In the genomic region with DNA sequence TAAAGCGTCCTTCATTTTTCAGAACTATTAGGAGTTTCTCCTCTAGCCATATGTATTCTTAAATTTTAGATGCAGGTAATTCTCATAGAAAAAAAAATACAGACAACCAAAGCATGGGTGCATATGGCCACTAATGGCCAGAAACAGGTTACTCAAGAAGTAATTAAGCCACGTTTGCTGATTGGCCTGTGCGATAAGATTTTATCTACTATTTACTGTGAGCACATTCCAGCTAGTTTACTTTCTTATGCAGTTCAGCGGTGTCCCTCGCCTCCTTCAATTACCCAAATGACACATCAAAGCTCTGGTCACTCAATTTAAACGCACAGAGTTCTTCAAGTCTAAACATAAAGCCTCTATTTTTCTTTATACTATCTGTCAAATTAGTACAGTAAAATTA, we compare ENCODE assay signal across 8 mouse cellular contexts. TPM values are rescaled to one million over a fixed set of nuclear protein-coding genes. Genes with fewer than 3 reads are reported as not detected.
DNase-seq lines count a peak whose midpoint lies in the region; ATAC-seq lines count a peak whose summit lies in the region.
"Had no signal": no experiment of that assay in that cellular context is flagged by ENCODE, and none has a peak within 500 bp of the region (broad histone marks: within the 10 kb centered on the region; RNA-seq: fewer than 3 reads in every experiment).

No protein-coding gene starts in this region.

- H3K9me3 ChIP-seq in lung, embryonic 15.5 days, result no peaks in the 10 kb centered on the region
- no peaks in the 10 kb centered on the region for H3K9me3 ChIP-seq in forebrain, embryonic 12.5 days
- H3K9me3 ChIP-seq in limb, embryonic 13.5 days, result no peaks in the 10 kb centered on the region
- H3K9me3 ChIP-seq in stomach, embryonic 15.5 days, result no peaks in the 10 kb centered on the region

- no peak overlapping the region for H3K27ac ChIP-seq in lung, embryonic 15.5 days
- no peak overlapping the region for H3K27ac ChIP-seq in forebrain, embryonic 12.5 days
- H3K27ac ChIP-seq in limb, embryonic 13.5 days, result no peak overlapping the region
- H3K27ac ChIP-seq in stomach, embryonic 15.5 days, result no peak overlapping the region

- H3K4me3 ChIP-seq in lung, embryonic 15.5 days, result peak overlapping the region; percentile 79
- peak overlapping the region; percentile 77 for H3K4me3 ChIP-seq in forebrain, embryonic 12.5 days (replicated peaks)
- H3K4me3 ChIP-seq in limb, embryonic 13.5 days, result peak overlapping the region; percentile 84
- H3K4me3 ChIP-seq in stomach, embryonic 15.5 days (replicated peaks), result peak overlapping the region; percentile 68

- H3K27me3 ChIP-seq in lung, embryonic 15.5 days, result no peaks in the 10 kb centered on the region
- peaks cover 11% of the 10 kb centered on the region; the same call in 1 of the 2 replicates for H3K27me3 ChIP-seq in forebrain, embryonic 12.5 days
- H3K27me3 ChIP-seq in limb, embryonic 13.5 days, result no peaks in the 10 kb centered on the region
- no peaks in the 10 kb centered on the region for H3K27me3 ChIP-seq in stomach, embryonic 15.5 days (replicated peaks)

- H3K4me1 ChIP-seq in lung, embryonic 15.5 days, result peaks cover 23% of the 10 kb centered on the region
- peaks cover 26% of the 10 kb centered on the region for H3K4me1 ChIP-seq in forebrain, embryonic 12.5 days
- H3K4me1 ChIP-seq in limb, embryonic 13.5 days, result peaks cover 28% of the 10 kb centered on the region
- H3K4me1 ChIP-seq in stomach, embryonic 15.5 days, result peaks cover 5% of the 10 kb centered on the region; the same call in 1 of the 2 replicates

- DNase-seq in lung, postnatal 14 days, result no peak
- no peak for DNase-seq in thymus, postnatal 4 days
- DNase-seq in adrenal gland, adult (ENCODE audit: inconsistent age in 2 of 2, low spot score in 1 of 2), result no peak
- DNase-seq: adrenal gland, adult 2 months had no signal

- H3K9ac ChIP-seq in lung, embryonic 15.5 days, result peak overlapping the region; percentile 75
- H3K9ac ChIP-seq in forebrain, embryonic 12.5 days, result peak overlapping the region; percentile 80; the same call in 1 of the 2 replicates
- peak overlapping the region; percentile 89; the same call in 1 of the 2 replicates for H3K9ac ChIP-seq in limb, embryonic 13.5 days
- H3K9ac ChIP-seq in stomach, embryonic 15.5 days, result no peak overlapping the region

- H3K4me2 ChIP-seq in lung, embryonic 15.5 days, result peak overlapping the region; percentile 91
- H3K4me2 ChIP-seq in forebrain, embryonic 12.5 days, result peak overlapping the region; percentile 96
- H3K4me2 ChIP-seq in limb, embryonic 13.5 days (replicated peaks), result peak overlapping the region; percentile 90
- H3K4me2 ChIP-seq in stomach, embryonic 15.5 days, result peak overlapping the region; percentile 93

- 20% methylated on average over 6 of the region's 6 CpGs for WGBS in lung, embryonic 15.5 days
- WGBS in forebrain, embryonic 12.5 days, result 33% methylated on average over 6 of the region's 6 CpGs
- 23% methylated on average over 6 of the region's 6 CpGs for WGBS in limb, embryonic 13.5 days
- 22% methylated on average over 6 of the region's 6 CpGs for WGBS in stomach, embryonic 15.5 days

- 0 out of 2 replicates have a peak, but pooled peaks cover 2% of the 10 kb centered on the region for H3K36me3 ChIP-seq in lung, embryonic 15.5 days
- H3K36me3 ChIP-seq in forebrain, embryonic 12.5 days (replicated peaks), result peaks cover 7% of the 10 kb centered on the region; the same call in 1 of the 2 replicates
- H3K36me3 ChIP-seq in limb, embryonic 13.5 days, result peaks cover 17% of the 10 kb centered on the region
- H3K36me3 ChIP-seq in stomach, embryonic 15.5 days, result no peaks in the 10 kb centered on the region

- ATAC-seq in lung, embryonic 15.5 days (ENCODE audit: borderline replicate concordance, extremely low read depth, low FRiP score, low TSS enrichment), result no peak
- ATAC-seq in forebrain, embryonic 12.5 days (ENCODE audit: low FRiP score), result no peak
- ATAC-seq in limb, embryonic 13.5 days (ENCODE audit: low FRiP score, low read depth), result no peak
- no peak for ATAC-seq in stomach, embryonic 15.5 days (ENCODE audit: insufficient read depth, low FRiP score, low read depth)

RNA-seq across cellular contexts. Expression of gene Mcur1, which starts 1.0 kb away (rescaled TPM):
- 16.2 and 17.9 TPM in 2 replicates for polyA plus RNA-seq in lung, embryonic 15.5 days (2015; fragmentation: Nextera tagmentation; extraction: Ambion mirVana)
- polyA plus RNA-seq in forebrain, embryonic 12.5 days (2016; fragmentation: Nextera tagmentation; extraction: Ambion mirVana), result 11.7 and 11.8 TPM in 2 replicates
- polyA plus RNA-seq in limb, embryonic 13.5 days (2015; fragmentation: Nextera tagmentation; extraction: Ambion mirVana), result 16.7 and 17.0 TPM in 2 replicates
- 12.7 and 14.8 TPM in 2 replicates for polyA plus RNA-seq in stomach, embryonic 15.5 days (2015; fragmentation: Nextera tagmentation; extraction: Ambion mirVana)

RNA-seq across cellular contexts. Expression of gene Rnf182, which starts 56.6 kb away (rescaled TPM):
- polyA plus RNA-seq in lung, embryonic 15.5 days (2015; fragmentation: Nextera tagmentation; extraction: Ambion mirVana), result 3.4 and 4.7 TPM in 2 replicates
- polyA plus RNA-seq in forebrain, embryonic 12.5 days (2016; fragmentation: Nextera tagmentation; extraction: Ambion mirVana), result 17.0 and 18.7 TPM in 2 replicates
- polyA plus RNA-seq in limb, embryonic 13.5 days (2015; fragmentation: Nextera tagmentation; extraction: Ambion mirVana), result 9.1 and 9.7 TPM in 2 replicates
- 2.4 and 2.7 TPM in 2 replicates for polyA plus RNA-seq in stomach, embryonic 15.5 days (2015; fragmentation: Nextera tagmentation; extraction: Ambion mirVana)
